Mouse (Mus musculus) midbrain, embryonic 12.5 days (tissue): Measurements from ENCODE around the gene Jag2. TPM values are rescaled to one million over a fixed set of nuclear protein-coding genes. Genes with fewer than 3 reads are reported as not detected.

Experiments used
- ATAC-seq: fragments of 200-750 bp; cut with Nextera tagmentation; 2 replicates; pipeline ENCODE4 v1.8.0; 2017; ENCODE audit warnings: low read depth, moderate TSS enrichment, moderate library complexity; ENCODE audit not compliant: low FRiP score
- H3K27ac ChIP-seq: fragments of 300-500 bp; sonication (generic); replicated peaks from 2 replicates; pipeline ENCODE4 v1.5.1; 2016; ENCODE audit warnings: mild to moderate bottlenecking
- H3K27me3 ChIP-seq: fragments of 300-500 bp; sonication (generic); 2 replicates; pipeline ENCODE4 v1.6.1; 2016; ENCODE audit warnings: mild to moderate bottlenecking
- H3K36me3 ChIP-seq: fragments of 300-500 bp; sonication (generic); 2 replicates; pipeline ENCODE4 v1.6.1; 2016
- H3K4me1 ChIP-seq: fragments of 300-500 bp; sonication (generic); 2 replicates; pipeline ENCODE4 v1.6.1; 2016
- H3K4me2 ChIP-seq: fragments of 300-500 bp; sonication (generic); replicated peaks from 2 replicates; pipeline ENCODE4 v1.6.1; 2016; ENCODE audit warnings: mild to moderate bottlenecking, moderate library complexity
- H3K4me3 ChIP-seq: fragments of 300-500 bp; sonication (generic); 2 replicates; pipeline ENCODE4 v1.5.1; 2016; ENCODE audit warnings: mild to moderate bottlenecking
- H3K9ac ChIP-seq: fragments of 300-500 bp; sonication (generic); replicated peaks from 2 replicates; pipeline ENCODE4 v1.6.1; 2016; ENCODE audit warnings: mild to moderate bottlenecking, moderate library complexity
- H3K9me3 ChIP-seq: fragments of 300-500 bp; sonication (generic); 2 replicates; pipeline ENCODE4 v1.6.1; 2016; ENCODE audit warnings: mild to moderate bottlenecking
- WGBS: fragments of 180-500 bp; shearing (Covaris S2); methylation state at CpG from one replicate; pipeline ENCODE4 v1.1.7; 2016; 5-methylcytosine and 5-hydroxymethylcytosine counted together
- polyA plus RNA-seq: library from polyadenylated mRNA; unstranded; fragments of >200 nt; fragmentation: Nextera tagmentation; extraction: Ambion mirVana; gene quantifications from 2 replicates; pipeline ENCODE4 v1.2.1, GENCODE M21; 2016

Jag2 gene
- polyA plus RNA-seq, 1 experiment from 2014 or later, result 5.8 TPM

- WGBS, result 96% methylated on average over 4 of the region's 4 CpGs
These were observed 10.7 kb upstream of the Jag2 start for GRCm38 (mm10) chr12:112940238-112940637.

GRCm38 (mm10) chr12:112938873-112939565 is 9.4 kb upstream of the Jag2 start:
- Histone ChIP-seq H3K4me2 (no peak overlapping the region), H3K9ac (no peak overlapping the region), H3K27ac (no peak overlapping the region), H3K4me1 (peaks cover 36% of the 10 kb centered on the region), H3K4me3 (no peak overlapping the region), H3K9me3 (no peaks in the 10 kb centered on the region), H3K27me3 (peaks cover 22% of the 10 kb centered on the region), H3K36me3 (no peaks in the 10 kb centered on the region)
- 0 out of 2 replicates have a peak, but pooled peaks have one; percentile 24 for ATAC-seq
- 61% methylated on average over 10 of the region's 10 CpGs for WGBS

More at GRCm38 (mm10) chr12:112940238-112940637, 10.7 kb upstream of the Jag2 start:
- Histone ChIP-seq H3K4me2 (no peak overlapping the region), H3K9ac (no peak overlapping the region), H3K9me3 (no peaks in the 10 kb centered on the region), H3K36me3 (no peaks in the 10 kb centered on the region), H3K4me1 (peaks cover 36% of the 10 kb centered on the region), H3K27ac (no peak overlapping the region), H3K27me3 (peaks cover 22% of the 10 kb centered on the region), H3K4me3 (no peak overlapping the region)
- ATAC-seq, result no peak

- whole genome bisulfite sequencing, result 86% methylated on average over 10 of the region's 10 CpGs
- Histone ChIP-seq H3K9ac (peak overlapping the region; percentile 8; the same call in 1 of the 2 replicates), H3K4me2 (no peak overlapping the region), H3K27me3 (peaks cover 18% of the 10 kb centered on the region), H3K27ac (no peak overlapping the region), H3K4me1 (peaks cover 36% of the 10 kb centered on the region), H3K36me3 (no peaks in the 10 kb centered on the region), H3K4me3 (no peak overlapping the region), H3K9me3 (no peaks in the 10 kb centered on the region)
- no peak for ATAC-seq
These were observed 8.8 kb upstream of the Jag2 start for GRCm38 (mm10) chr12:112938366-112938765.

- Histone ChIP-seq H3K27ac (no peak overlapping the region), H3K9me3 (no peaks in the 10 kb centered on the region), H3K9ac (peak overlapping the region; percentile 8; the same call in 1 of the 2 replicates), H3K4me3 (no peak overlapping the region), H3K27me3 (peaks cover 15% of the 10 kb centered on the region), H3K36me3 (no peaks in the 10 kb centered on the region), H3K4me1 (peaks cover 36% of the 10 kb centered on the region), H3K4me2 (no peak overlapping the region)
- ATAC-seq, result no peak
- 51% methylated on average over 9 of the region's 9 CpGs for WGBS
These were observed 8.3 kb upstream of the Jag2 start for GRCm38 (mm10) chr12:112937906-112938305.

- Histone ChIP-seq H3K4me2 (no peak overlapping the region), H3K4me3 (no peak overlapping the region), H3K9ac (no peak overlapping the region), H3K27ac (no peak overlapping the region), H3K4me1 (peaks cover 20% of the 10 kb centered on the region), H3K9me3 (no peaks in the 10 kb centered on the region), H3K27me3 (peaks cover 52% of the 10 kb centered on the region), H3K36me3 (no peaks in the 10 kb centered on the region)
- ATAC-seq, result no peak
- WGBS, result 60% methylated on average over 7 of the region's 7 CpGs
These were observed 3.1 kb upstream of the Jag2 start for GRCm38 (mm10) chr12:112932647-112933046.

GRCm38 (mm10) chr12:112928401-112929241 is 955 bp downstream of the Jag2 start:
- peak overlapping the region; percentile 76 for H3K27ac ChIP-seq
- H3K4me1 ChIP-seq, result peaks cover 20% of the 10 kb centered on the region
- H3K4me2 ChIP-seq, result peak overlapping the region; percentile 83
- no peaks in the 10 kb centered on the region for H3K9me3 ChIP-seq
- no peaks in the 10 kb centered on the region for H3K36me3 ChIP-seq
- peak overlapping the region; percentile 65 for H3K9ac ChIP-seq
- peak overlapping the region; percentile 55 for H3K4me3 ChIP-seq
- peaks cover 72% of the 10 kb centered on the region for H3K27me3 ChIP-seq
- ATAC-seq, result peak; percentile 44
- 2% methylated on average over 106 of the region's 124 CpGs for WGBS

- peaks cover 34% of the 10 kb centered on the region for H3K4me1 ChIP-seq
These were observed 2.3 kb downstream of the Jag2 start for GRCm38 (mm10) chr12:112927265-112927664.

GRCm38 (mm10) chr12:112925950-112926349 is 3.6 kb downstream of the Jag2 start:
- Histone ChIP-seq H3K27me3 (peaks cover 52% of the 10 kb centered on the region), H3K4me2 (no peak overlapping the region), H3K36me3 (no peaks in the 10 kb centered on the region), H3K4me1 (peaks cover 41% of the 10 kb centered on the region), H3K9me3 (no peaks in the 10 kb centered on the region), H3K27ac (no peak overlapping the region), H3K4me3 (no peak overlapping the region), H3K9ac (no peak overlapping the region)
- 83% methylated on average over 6 of the region's 6 CpGs for WGBS
- no peak for ATAC-seq

More at GRCm38 (mm10) chr12:112927265-112927664, 2.3 kb downstream of the Jag2 start:
- 69% methylated on average over 14 of the region's 14 CpGs for WGBS
- H3K9ac ChIP-seq, result no peak overlapping the region
- H3K36me3 ChIP-seq, result no peaks in the 10 kb centered on the region
- no peak overlapping the region for H3K27ac ChIP-seq
- H3K4me3 ChIP-seq, result no peak overlapping the region
- 0 out of 2 replicates have a peak overlapping the region, but pooled peaks have one; percentile 83 for H3K4me2 ChIP-seq
- H3K9me3 ChIP-seq, result no peaks in the 10 kb centered on the region
- ATAC-seq, result no peak
- H3K27me3 ChIP-seq, result peaks cover 64% of the 10 kb centered on the region

- peaks cover 19% of the 10 kb centered on the region for H3K27me3 ChIP-seq
- H3K4me3 ChIP-seq, result no peak overlapping the region
- H3K4me1 ChIP-seq, result peaks cover 26% of the 10 kb centered on the region
- H3K4me2 ChIP-seq, result no peak overlapping the region
- H3K27ac ChIP-seq, result no peak overlapping the region
- no peak overlapping the region for H3K9ac ChIP-seq
- H3K9me3 ChIP-seq, result no peaks in the 10 kb centered on the region
- 17% methylated on average over 3 of the region's 3 CpGs for WGBS
- ATAC-seq, result peak; percentile 47
- no peaks in the 10 kb centered on the region for H3K36me3 ChIP-seq
These were observed 7.0 kb downstream of the Jag2 start for GRCm38 (mm10) chr12:112922541-112922940.

GRCm38 (mm10) chr12:112921518-112921917 is 8.1 kb downstream of the Jag2 start:
- Histone ChIP-seq H3K4me1 (peaks cover 26% of the 10 kb centered on the region), H3K9ac (no peak overlapping the region), H3K4me2 (no peak overlapping the region), H3K4me3 (no peak overlapping the region), H3K27me3 (peaks cover 9% of the 10 kb centered on the region), H3K9me3 (no peaks in the 10 kb centered on the region), H3K36me3 (no peaks in the 10 kb centered on the region; the same call in 1 of the 2 replicates), H3K27ac (no peak overlapping the region)
- ATAC-seq, result no peak
- 85% methylated on average over 12 of the region's 12 CpGs for WGBS

GRCm38 (mm10) chr12:112917906-112918305 is 11.7 kb downstream of the Jag2 start:
- no peak overlapping the region for H3K27ac ChIP-seq
- WGBS, result 53% methylated on average over 8 of the region's 8 CpGs

GRCm38 (mm10) chr12:112917486-112917885 is 12.1 kb downstream of the Jag2 start:
- Histone ChIP-seq H3K4me2 (no peak overlapping the region), H3K4me3 (no peak overlapping the region), H3K4me1 (peaks cover 15% of the 10 kb centered on the region), H3K27ac (no peak overlapping the region), H3K9ac (no peak overlapping the region), H3K9me3 (no peaks in the 10 kb centered on the region), H3K36me3 (peaks cover 17% of the 10 kb centered on the region), H3K27me3 (no peaks in the 10 kb centered on the region)
- WGBS, result 80% methylated on average over 11 of the region's 11 CpGs
- no peak for ATAC-seq

More at GRCm38 (mm10) chr12:112917906-112918305, 11.7 kb downstream of the Jag2 start:
- peaks cover 16% of the 10 kb centered on the region for H3K36me3 ChIP-seq
- H3K4me2 ChIP-seq, result no peak overlapping the region
- no peak overlapping the region for H3K9ac ChIP-seq
- H3K4me1 ChIP-seq, result peaks cover 20% of the 10 kb centered on the region
- no peak for ATAC-seq
- no peaks in the 10 kb centered on the region for H3K27me3 ChIP-seq
- no peak overlapping the region for H3K4me3 ChIP-seq
- no peaks in the 10 kb centered on the region for H3K9me3 ChIP-seq
